Mouse (Mus musculus): ENCODE data around the gene Kansl1. TPM values are rescaled to one million over a fixed set of nuclear protein-coding genes. Genes with fewer than 3 reads are reported as not detected.

Kansl1 gene
- total and polyA plus RNA-seq, 3 experiments: 17.3 to 48.4 (median 24.7) TPM

DNA sequence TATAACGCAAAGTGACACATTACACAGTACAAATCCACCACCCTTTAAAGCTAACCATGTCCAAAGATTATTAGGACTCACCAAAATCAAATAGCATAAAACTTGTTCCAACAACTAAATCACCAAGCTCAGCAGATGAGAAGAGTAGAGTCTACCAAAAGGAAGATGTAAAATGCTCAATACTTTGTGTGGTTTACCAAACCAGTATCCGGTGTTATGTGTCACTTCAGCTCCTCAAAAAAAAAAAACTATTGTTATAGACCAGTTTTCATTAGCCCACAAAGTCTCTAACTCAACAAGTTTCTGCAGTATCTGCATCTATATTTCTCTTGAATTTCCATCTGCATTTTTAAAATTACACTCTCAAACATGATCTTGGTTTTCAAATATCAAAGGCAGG is 25.3 kb downstream of the Kansl1 start:
- dilution Hi-C loops (cut with MboI; ENCODE audit: extremely low pct_ligation_motif_present, extremely low pct_unique_long_range_greater_than_20kb, low sequenced_read_pairs) (no loop called here), in situ Hi-C loops (cut with MboI; ENCODE audit: low pct_ligation_motif_present, low pct_unique_long_range_greater_than_20kb, low sequenced_read_pairs) (no loop called here)
- H3K27me3 ChIP-seq (replicated peaks): no peaks in the 10 kb centered on the region
- no peaks in the 10 kb centered on the region for H3K9me3 ChIP-seq (replicated peaks; ENCODE audit: low read length)
- peak overlapping the region; percentile 67; the same call in 1 of the 2 replicates for H3K4me2 ChIP-seq (ENCODE audit: insufficient read depth, low read depth, poor library complexity, severe bottlenecking)
- H3K9ac ChIP-seq (ENCODE audit: insufficient read depth, low read depth): peak overlapping the region; percentile 54
- H3K4me1 ChIP-seq (ENCODE audit: control insufficient read depth in 1 of 2, insufficient read depth in 2 of 2): peaks cover 0 to 22% of the 10 kb centered on the region in 2 experiments; a peak in 2 of 4 replicates
- H3K4me3 ChIP-seq (replicated peaks in 1 of 3; ENCODE audit: low read depth in 2 of 3, low read length in 2 of 3, poor library complexity in 1 of 3): peak overlapping the region; percentile 72 to 91 (median 78)
- TF ChIP-seq UBTF (IDR thresholded peaks at IDR 0.05; ENCODE audit: low read depth, low read length): no peak
- peak; percentile 71 for TF ChIP-seq ZNF384 (IDR thresholded peaks at IDR 0.05; ENCODE audit: low read depth, low read length)
- no peak for TF ChIP-seq NRF1 (IDR thresholded peaks at IDR 0.05; ENCODE audit: low read depth, low read length)
- 0 out of 2 replicates have a peak, but pooled peaks have one; percentile 3 for TF ChIP-seq CHD1 (IDR thresholded peaks at IDR 0.05; ENCODE audit: low read depth, low read length)
- DNase-seq (ENCODE audit: extremely low read depth): no peak
- peaks cover 50% of the 10 kb centered on the region for H3K79me2 ChIP-seq (replicated peaks; ENCODE audit: control insufficient read depth, extremely low read depth, insufficient read depth, poor library complexity, severe bottlenecking)
- H3K36me3 ChIP-seq (replicated peaks in 1 of 2; ENCODE audit: control insufficient read depth in 1 of 2, insufficient read depth in 1 of 2, low read length in 1 of 2): peaks cover 0 to 19% of the 10 kb centered on the region in 2 experiments
- H3K27ac ChIP-seq (ENCODE audit: insufficient read depth, low read depth): peak overlapping the region; percentile 95; the same call in 1 of the 2 replicates

- peaks cover 0 to 30% of the 10 kb centered on the region in 2 experiments; a peak in 2 of 4 replicates for H3K4me1 ChIP-seq (ENCODE audit: control insufficient read depth in 1 of 2, insufficient read depth in 2 of 2)
- H3K4me2 ChIP-seq (ENCODE audit: insufficient read depth, low read depth, poor library complexity, severe bottlenecking): peak overlapping the region; percentile 67; the same call in 1 of the 2 replicates
- H3K4me3 ChIP-seq (replicated peaks in 1 of 3; ENCODE audit: low read depth in 2 of 3, low read length in 2 of 3, poor library complexity in 1 of 3): peak overlapping the region; percentile 76 to 91 (median 78)
- peaks cover 0 to 16% of the 10 kb centered on the region in 2 experiments for H3K36me3 ChIP-seq (replicated peaks in 1 of 2; ENCODE audit: control insufficient read depth in 1 of 2, insufficient read depth in 1 of 2, low read length in 1 of 2)
- H3K27me3 ChIP-seq (replicated peaks): no peaks in the 10 kb centered on the region
- in situ Hi-C loops (cut with MboI; ENCODE audit: low pct_ligation_motif_present, low pct_unique_long_range_greater_than_20kb, low sequenced_read_pairs) (no loop called here), dilution Hi-C loops (cut with MboI; ENCODE audit: extremely low pct_ligation_motif_present, extremely low pct_unique_long_range_greater_than_20kb, low sequenced_read_pairs) (no loop called here)
- no peaks in the 10 kb centered on the region for H3K9me3 ChIP-seq (replicated peaks; ENCODE audit: low read length)
- H3K27ac ChIP-seq (ENCODE audit: insufficient read depth, low read depth): peak overlapping the region; percentile 95
- peak; percentile 98 for DNase-seq (ENCODE audit: extremely low read depth)
- H3K9ac ChIP-seq (ENCODE audit: insufficient read depth, low read depth): peak overlapping the region; percentile 99
- peaks cover 57% of the 10 kb centered on the region for H3K79me2 ChIP-seq (replicated peaks; ENCODE audit: control insufficient read depth, extremely low read depth, insufficient read depth, poor library complexity, severe bottlenecking)
- TF ChIP-seq MEF2A (IDR thresholded peaks at IDR 0.05; ENCODE audit: borderline replicate concordance, low read depth, low read length) (peak; percentile 77; the same call in 1 of the 2 replicates), MYC (IDR thresholded peaks at IDR 0.05; ENCODE audit: low read depth, low read length) (peak; percentile 85; the same call in 1 of the 2 replicates), ZNF384 (IDR thresholded peaks at IDR 0.05; ENCODE audit: low read depth, low read length) (0 out of 2 replicates have a peak, but pooled peaks have one; percentile 28), MAFK (IDR thresholded peaks at IDR 0.05; ENCODE audit: insufficient replicate concordance, low read length) (0 out of 2 replicates have a peak, but pooled peaks have one; percentile 16), RCOR1 (conservative IDR thresholded peaks at IDR 0.05; ENCODE audit: low read depth, low read length) (no peak), SMC3 (IDR thresholded peaks at IDR 0.05; ENCODE audit: low read depth, low read length) (peak; percentile 50), ZC3H11A (IDR thresholded peaks at IDR 0.05; ENCODE audit: low read depth, low read length) (no peak), ELF1 (IDR thresholded peaks at IDR 0.05; ENCODE audit: low read depth, low read length) (peak; percentile 90), USF2 (conservative IDR thresholded peaks at IDR 0.05; ENCODE audit: low read depth, low read length) (no peak), CHD1 (IDR thresholded peaks at IDR 0.05; ENCODE audit: low read depth, low read length) (no peak; the same call in none of the 2 replicates), MAX (IDR thresholded peaks at IDR 0.05; ENCODE audit: low read length) (peak; percentile 73), CTCF (conservative IDR thresholded peaks at IDR 0.05 in 1 of 2, IDR thresholded peaks at IDR 0.05 in 1 of 2; ENCODE audit: low read depth in 2 of 2, low read length in 2 of 2) (peak in 1 of 2 experiments; percentile 87; a peak in 2 of 4 replicates), USF1 (IDR thresholded peaks at IDR 0.05; ENCODE audit: low read depth, low read length) (no peak), CHD2 (IDR thresholded peaks at IDR 0.05; ENCODE audit: low read length) (peak; percentile 64), TCF12 (IDR thresholded peaks at IDR 0.05; ENCODE audit: low read depth, low read length) (no peak; the same call in none of the 2 replicates), MAZ (IDR thresholded peaks at IDR 0.05; ENCODE audit: low read depth, low read length) (peak; percentile 93), E2F4 (IDR thresholded peaks at IDR 0.05; ENCODE audit: insufficient replicate concordance, low read depth, low read length) (peak; percentile 83; the same call in 1 of the 2 replicates), NRF1 (IDR thresholded peaks at IDR 0.05; ENCODE audit: low read depth, low read length) (peak; percentile 98), BHLHE40 (IDR thresholded peaks at IDR 0.05; ENCODE audit: low read depth, low read length) (peak; percentile 38; the same call in 1 of the 2 replicates), SIN3A (IDR thresholded peaks at IDR 0.05; ENCODE audit: low read length) (peak; percentile 96), JUND (conservative IDR thresholded peaks at IDR 0.05; ENCODE audit: low read depth, low read length) (0 out of 2 replicates have a peak, but pooled peaks have one; percentile 17), ZKSCAN1 (IDR thresholded peaks at IDR 0.05; ENCODE audit: borderline replicate concordance, low read depth, low read length) (no peak), UBTF (IDR thresholded peaks at IDR 0.05; ENCODE audit: low read depth, low read length) (peak; percentile 88; the same call in 1 of the 2 replicates), POLR2AphosphoS2 (IDR thresholded peaks at IDR 0.05; ENCODE audit: low read depth, low read length) (peak; percentile 90), KAT2A (IDR thresholded peaks at IDR 0.05; ENCODE audit: insufficient replicate concordance, low read length) (peak; percentile 96), HCFC1 (IDR thresholded peaks at IDR 0.05; ENCODE audit: low read depth, low read length) (peak; percentile 99), EP300 (IDR thresholded peaks at IDR 0.05; ENCODE audit: low read length) (peak; percentile 55; the same call in 1 of the 2 replicates), JUN (IDR thresholded peaks at IDR 0.05; ENCODE audit: insufficient read depth, low read depth, low read length) (peak; percentile 26; the same call in 1 of the 2 replicates), POLR2A (IDR thresholded peaks at IDR 0.05; ENCODE audit: low read depth, low read length) (peak; percentile 95)
Measured at GRCm38 (mm10) chr11:104442333-104443136, 26.1 kb downstream of the Kansl1 start.

Data from CH12.LX (cell line).